Mouse (Mus musculus): ENCODE measurements around the gene Rtn1.
"Not testable (repeated sequence)": the region's sequence is repeated elsewhere in the genome, so short reads cannot be mapped to it uniquely, and the experiment has no call there.

The Rtn1 gene

GRCm38 (mm10) chr12:72326087-72326486, 82.8 kb downstream of the Rtn1 start:
- in situ Hi-C loops (cut with MboI; ENCODE audit: low sequenced_read_pairs) = no loop called here

GRCm38 (mm10) chr12:72325025-72325424, 83.8 kb downstream of the Rtn1 start:
- in situ Hi-C loops (cut with MboI; ENCODE audit: low sequenced_read_pairs) = no loop called here

GRCm38 (mm10) chr12:72324210-72324871, 84.5 kb downstream of the Rtn1 start:
- in situ Hi-C loops (cut with MboI; ENCODE audit: low sequenced_read_pairs) = no loop called here

GRCm38 (mm10) chr12:72323778-72324177, 85.1 kb downstream of the Rtn1 start:
- in situ Hi-C loops (cut with MboI; ENCODE audit: low sequenced_read_pairs) = no loop called here

- in situ Hi-C loops (cut with MboI; ENCODE audit: low sequenced_read_pairs) = no loop called here
Measured at GRCm38 (mm10) chr12:72315732-72316465, 93.0 kb downstream of the Rtn1 start.

GRCm38 (mm10) chr12:72310818-72311217, 98.0 kb downstream of the Rtn1 start:
- in situ Hi-C loops (cut with MboI; ENCODE audit: low sequenced_read_pairs) = no loop called here

- in situ Hi-C loops (cut with MboI; ENCODE audit: low sequenced_read_pairs) = no loop called here
Measured at GRCm38 (mm10) chr12:72308506-72308905, 100.3 kb downstream of the Rtn1 start.

GRCm38 (mm10) chr12:72306281-72306680, 102.6 kb downstream of the Rtn1 start:
- in situ Hi-C loops (cut with MboI; ENCODE audit: low sequenced_read_pairs) = no loop called here

GRCm38 (mm10) chr12:72305421-72305820, 103.4 kb downstream of the Rtn1 start:
- in situ Hi-C loops (cut with MboI; ENCODE audit: low sequenced_read_pairs) = no loop called here

- in situ Hi-C loops (cut with MboI; ENCODE audit: low sequenced_read_pairs) = no loop called here
Measured at GRCm38 (mm10) chr12:72304985-72305384, 103.9 kb downstream of the Rtn1 start.

GRCm38 (mm10) chr12:72304347-72304688, 104.5 kb downstream of the Rtn1 start:
- in situ Hi-C loops (cut with MboI; ENCODE audit: low sequenced_read_pairs) = no loop called here

GRCm38 (mm10) chr12:72303624-72304346, 105.1 kb downstream of the Rtn1 start:
- in situ Hi-C loops (cut with MboI; ENCODE audit: low sequenced_read_pairs) = no loop called here

- in situ Hi-C loops (cut with MboI; ENCODE audit: low sequenced_read_pairs) = no loop called here
Measured at GRCm38 (mm10) chr12:72301431-72301830, 107.4 kb downstream of the Rtn1 start.

GRCm38 (mm10) chr12:72300971-72301370, 107.9 kb downstream of the Rtn1 start:
- in situ Hi-C loops (cut with MboI; ENCODE audit: low sequenced_read_pairs) = no loop called here

GRCm38 (mm10) chr12:72298222-72298621, 110.6 kb downstream of the Rtn1 start:
- in situ Hi-C loops (cut with MboI; ENCODE audit: low sequenced_read_pairs) = no loop called here

GRCm38 (mm10) chr12:72296552-72296951, 112.3 kb downstream of the Rtn1 start:
- in situ Hi-C loops (cut with MboI; ENCODE audit: low sequenced_read_pairs) = no loop called here

- in situ Hi-C loops (cut with MboI; ENCODE audit: low sequenced_read_pairs) = not testable (repeated sequence)
Measured at GRCm38 (mm10) chr12:72293185-72293584, 115.7 kb downstream of the Rtn1 start.

- in situ Hi-C loops (cut with MboI; ENCODE audit: low sequenced_read_pairs) = no loop called here
Measured at GRCm38 (mm10) chr12:72292566-72292965, 116.3 kb downstream of the Rtn1 start.

GRCm38 (mm10) chr12:72291266-72291665, 117.6 kb downstream of the Rtn1 start:
- in situ Hi-C loops (cut with MboI; ENCODE audit: low sequenced_read_pairs) = no loop called here

- in situ Hi-C loops (cut with MboI; ENCODE audit: low sequenced_read_pairs) = no loop called here
Measured at GRCm38 (mm10) chr12:72288215-72288614, 120.6 kb downstream of the Rtn1 start.

- in situ Hi-C loops (cut with MboI; ENCODE audit: low sequenced_read_pairs) = no loop called here
Measured at GRCm38 (mm10) chr12:72287332-72288004, 121.4 kb downstream of the Rtn1 start.
